8 mouse cellular contexts compared by ENCODE assay signal in the genomic region with DNA sequence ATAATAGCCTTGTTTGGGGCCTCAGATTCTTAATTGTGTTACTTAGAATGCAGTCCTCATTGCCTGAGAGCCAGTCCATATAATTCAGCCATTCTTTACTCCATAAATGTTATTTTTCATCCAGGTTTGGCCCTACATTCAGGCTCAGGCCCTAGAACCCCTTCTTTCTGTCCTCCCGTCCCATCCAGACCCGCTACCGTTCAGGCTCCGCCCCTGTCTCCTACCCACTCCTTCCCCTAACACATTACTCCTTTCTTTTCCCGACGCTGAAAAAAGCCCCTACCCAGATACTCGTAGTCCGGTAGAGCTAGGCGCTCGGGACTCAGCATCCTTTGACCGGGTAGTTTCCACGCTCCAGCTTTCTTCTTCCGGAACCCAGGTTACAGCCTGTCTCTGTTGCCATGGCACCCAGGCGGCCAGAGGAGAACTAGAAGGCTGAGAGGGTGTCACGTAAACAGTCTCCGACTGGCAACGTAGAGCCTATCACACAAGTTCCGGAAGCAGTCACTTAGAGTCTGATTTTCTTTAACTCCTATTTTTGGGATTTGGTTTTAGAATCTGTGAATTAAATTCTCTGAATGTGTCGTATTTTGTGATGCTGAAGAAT. TPM values are rescaled to one million over a fixed set of nuclear protein-coding genes. Genes with fewer than 3 reads are reported as not detected.
DNase-seq lines count a peak whose midpoint lies in the region; ATAC-seq lines count a peak whose summit lies in the region.

Gene 1110051M20Rik, minus strand, starts transcription at position 419 of the 607 bp plus-strand sequence.

- H3K27ac ChIP-seq in embryonic facial prominence, embryonic 12.5 days = peak within 1 kb of the TSS; percentile 41
- peak within 1 kb of the TSS; percentile 82 for H3K27ac ChIP-seq in limb, embryonic 10.5 days
- peak within 1 kb of the TSS; percentile 83 for H3K27ac ChIP-seq in midbrain, embryonic 12.5 days (replicated peaks)

- peak within 1 kb of the TSS; percentile 50 for H3K9ac ChIP-seq in embryonic facial prominence, embryonic 12.5 days
- peak within 1 kb of the TSS; percentile 67 for H3K9ac ChIP-seq in midbrain, embryonic 12.5 days (replicated peaks)

- no peaks in the 10 kb centered on the region for H3K27me3 ChIP-seq in embryonic facial prominence, embryonic 12.5 days
- H3K27me3 ChIP-seq in limb, embryonic 10.5 days (ENCODE audit: low read depth, poor library complexity, severe bottlenecking) = no peaks in the 10 kb centered on the region
- no peaks in the 10 kb centered on the region for H3K27me3 ChIP-seq in midbrain, embryonic 12.5 days

- peak; percentile 89 for ATAC-seq in embryonic facial prominence, embryonic 12.5 days (ENCODE audit: insufficient number of reproducible peaks, insufficient read depth, low FRiP score, low TSS enrichment)
- peak; percentile 97 for ATAC-seq in midbrain, embryonic 12.5 days (ENCODE audit: low FRiP score, low read depth)

- WGBS in embryonic facial prominence, embryonic 12.5 days = under 1% methylated on average over 19 of the region's 19 CpGs
- WGBS in limb, embryonic 10.5 days = under 1% methylated on average over 19 of the region's 19 CpGs
- WGBS in midbrain, embryonic 12.5 days = under 1% methylated on average over 19 of the region's 19 CpGs

- peaks cover 6% of the 10 kb centered on the region for H3K4me1 ChIP-seq in embryonic facial prominence, embryonic 12.5 days
- H3K4me1 ChIP-seq in limb, embryonic 10.5 days = peaks cover 6% of the 10 kb centered on the region
- peaks cover 9% of the 10 kb centered on the region for H3K4me1 ChIP-seq in midbrain, embryonic 12.5 days

- peak within 1 kb of the TSS; percentile 57 for H3K4me2 ChIP-seq in embryonic facial prominence, embryonic 12.5 days (replicated peaks)
- peak within 1 kb of the TSS; percentile 63 for H3K4me2 ChIP-seq in midbrain, embryonic 12.5 days (replicated peaks)

- DNase-seq in 3134 (ENCODE audit: extremely low read depth, insufficient read length, low spot score) = peak; percentile 47
- peak; percentile 87 to 91 for DNase-seq in adrenal gland, postnatal 36 days
- peak; percentile 98 for DNase-seq in heart, adult 11 months
- peak; percentile 85 for DNase-seq in kidney, adult 11 months
- DNase-seq in limb, embryonic 10.5 days (ENCODE audit: low spot score) = peak; percentile 92
- DNase-seq in skeletal muscle tissue, adult 2 months (ENCODE audit: low read depth, low spot score) = peak; percentile 88

- no peaks in the 10 kb centered on the region for H3K9me3 ChIP-seq in embryonic facial prominence, embryonic 12.5 days
- no peaks in the 10 kb centered on the region for H3K9me3 ChIP-seq in limb, embryonic 10.5 days (replicated peaks)
- no peaks in the 10 kb centered on the region for H3K9me3 ChIP-seq in midbrain, embryonic 12.5 days

- H3K36me3 ChIP-seq in embryonic facial prominence, embryonic 12.5 days = no peaks in the 10 kb centered on the region
- H3K36me3 ChIP-seq in limb, embryonic 10.5 days = no peaks in the 10 kb centered on the region
- no peaks in the 10 kb centered on the region for H3K36me3 ChIP-seq in midbrain, embryonic 12.5 days

- peak within 1 kb of the TSS; percentile 57 for H3K4me3 ChIP-seq in embryonic facial prominence, embryonic 12.5 days
- H3K4me3 ChIP-seq in limb, embryonic 10.5 days = peak within 1 kb of the TSS; percentile 73
- peak within 1 kb of the TSS; percentile 68 for H3K4me3 ChIP-seq in midbrain, embryonic 12.5 days

RNA-seq across cellular contexts. Expression of gene 1110051M20Rik, which starts in this region (rescaled TPM):
- total RNA-seq in adrenal gland, postnatal 36 days (2021) = 10 to 100 TPM; 19.3 TPM
- polyA plus RNA-seq in embryonic facial prominence, embryonic 12.5 days (2016; fragmentation: Nextera tagmentation; extraction: Ambion mirVana) = 71.3 and 80.1 TPM in 2 replicates
- 63.9 and 78.3 TPM in 2 replicates for polyA plus RNA-seq in limb, embryonic 10.5 days (2016; fragmentation: Nextera tagmentation; extraction: Ambion mirVana)
- 113 and 117 TPM in 2 replicates for polyA plus RNA-seq in midbrain, embryonic 12.5 days (2016; fragmentation: Nextera tagmentation; extraction: Ambion mirVana)

Comparison
In these comparisons a context has a peak if more than half of its experiments do, and no peak if none do; other contexts are left out.
1. Peak in every context shown above with its lines: DNase-seq, ATAC-seq, H3K4me3 ChIP-seq and H3K27ac ChIP-seq.
2. DNase-seq: peak in every context shown above with its lines; median percentile 98 in heart, adult 11 months; 92 in limb, embryonic 10.5 days; 89 in adrenal gland, postnatal 36 days; 88 in skeletal muscle tissue, adult 2 months; 85 in kidney, adult 11 months; 47 in 3134.